Mouse (Mus musculus): ENCODE measurements around the gene Adgrb2.

Adgrb2 gene

DNA sequence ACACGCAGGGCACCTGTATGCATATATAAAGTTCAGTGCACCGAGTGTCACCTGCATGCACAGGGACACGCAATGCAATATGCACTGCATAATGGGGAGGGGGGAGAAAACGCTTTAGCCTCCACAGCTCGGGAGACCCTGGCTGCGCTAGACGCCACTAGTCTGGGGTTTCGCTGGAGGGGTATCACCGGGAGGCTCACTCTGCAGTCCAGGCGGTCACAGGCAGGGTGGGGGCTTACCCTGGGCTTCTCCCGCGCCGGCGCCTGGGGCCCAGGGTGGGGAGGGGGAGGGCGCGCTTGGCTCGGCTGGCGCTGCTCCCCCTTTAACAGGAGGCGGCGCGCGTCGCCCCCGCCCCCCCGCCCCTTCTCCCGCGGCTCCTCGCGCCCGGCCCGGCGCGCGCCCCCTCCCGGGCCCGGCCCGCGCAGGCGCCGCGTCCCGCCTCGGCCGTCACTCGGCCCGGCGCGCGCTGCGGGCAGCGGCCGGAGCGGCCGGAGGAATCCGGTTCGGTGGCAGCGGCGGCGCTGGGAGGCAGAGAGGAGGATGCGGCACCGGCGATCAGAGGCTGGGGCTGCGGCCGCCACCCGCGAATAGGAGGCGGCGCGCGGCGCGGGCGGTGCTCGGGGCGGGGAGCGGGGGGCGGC is at the start of gene Adgrb2:
Gene Adgrb2, plus strand, starts transcription at position 450 of the 641 bp plus-strand sequence.
- no peak for DNase-seq

DNA sequence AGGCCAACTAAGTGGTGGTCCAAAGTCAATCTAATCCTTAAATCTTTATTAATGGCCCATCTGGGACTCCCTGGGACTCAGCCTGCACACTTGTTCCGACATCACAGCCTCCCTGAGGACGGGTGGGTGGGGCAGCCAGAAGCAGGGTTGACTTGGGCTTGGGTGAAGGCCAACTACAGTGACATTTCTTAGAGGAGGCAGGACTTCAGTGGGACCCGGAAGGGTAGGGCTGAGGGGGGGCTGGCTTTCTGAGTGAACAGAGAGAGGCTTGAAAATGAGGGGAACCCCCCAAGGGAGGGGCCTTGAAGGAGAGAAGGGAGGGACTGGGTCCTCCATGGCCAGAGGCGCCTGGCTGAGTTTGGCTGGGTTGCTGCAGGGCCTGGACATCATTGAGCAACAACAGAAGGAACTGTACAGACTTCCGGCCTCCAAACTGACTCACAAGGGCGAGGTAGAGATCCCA is 33.3 kb upstream of the Adgrb2 start:
- no peak for DNase-seq

- no peak for DNase-seq
Measured at GRCm38 (mm10) chr4:129952241-129952810, 32.3 kb upstream of the Adgrb2 start.

DNA sequence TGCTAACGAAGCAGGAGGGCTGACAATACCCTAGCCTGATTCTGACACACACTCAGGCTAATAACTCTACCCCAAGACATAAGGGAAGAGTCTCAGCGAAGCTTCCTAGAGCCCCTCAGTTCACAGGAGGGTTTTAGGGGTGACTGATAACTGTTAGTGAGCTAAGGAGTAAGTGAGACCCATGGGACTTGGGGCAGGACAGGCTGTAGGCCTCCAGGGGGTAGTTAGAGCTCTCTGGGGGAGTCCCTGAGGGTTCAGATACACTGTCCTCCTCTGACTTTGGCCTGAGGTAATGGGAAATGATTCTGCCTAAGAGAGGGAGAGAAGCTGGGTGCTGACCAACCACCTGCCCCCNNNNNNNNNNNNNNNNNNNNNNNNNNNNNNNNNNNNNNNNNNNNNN is 30.1 kb upstream of the Adgrb2 start:
- no peak for DNase-seq

GRCm38 (mm10) chr4:129960180-129960944 is 24.3 kb upstream of the Adgrb2 start:
- DNase-seq, result peak; percentile 38 to 49

- no peak for DNase-seq
Measured at GRCm38 (mm10) chr4:129965294-129965693, 19.4 kb upstream of the Adgrb2 start.

GRCm38 (mm10) chr4:129966201-129966600 is 18.5 kb upstream of the Adgrb2 start:
- DNase-seq, result no peak

GRCm38 (mm10) chr4:129967024-129968014 is 17.4 kb upstream of the Adgrb2 start:
- no peak for DNase-seq

- DNase-seq, result no peak
Measured at GRCm38 (mm10) chr4:129970168-129970567, 14.5 kb upstream of the Adgrb2 start.

DNA sequence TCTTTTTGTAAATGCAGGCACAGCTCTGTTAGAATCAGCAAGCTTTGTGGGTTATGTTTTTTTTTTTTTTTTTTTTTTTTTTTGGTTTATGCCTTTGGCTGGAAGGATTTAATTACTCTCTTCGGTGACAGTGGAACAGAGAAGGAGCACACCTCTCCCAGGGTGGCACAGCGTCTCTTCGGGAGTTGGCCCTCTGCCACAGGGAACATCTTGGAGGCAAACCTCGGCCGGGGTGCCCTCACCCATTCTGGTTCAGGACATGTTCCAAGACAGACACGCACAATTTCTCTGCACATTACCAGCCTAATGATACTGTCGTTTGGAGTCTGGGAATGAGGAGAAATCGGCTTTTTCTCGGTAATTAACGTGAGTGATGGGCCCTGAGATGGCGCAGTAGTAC is 13.8 kb upstream of the Adgrb2 start:
- DNase-seq, result no peak

GRCm38 (mm10) chr4:129971989-129972388 is 12.7 kb upstream of the Adgrb2 start:
- no peak for DNase-seq

DNA sequence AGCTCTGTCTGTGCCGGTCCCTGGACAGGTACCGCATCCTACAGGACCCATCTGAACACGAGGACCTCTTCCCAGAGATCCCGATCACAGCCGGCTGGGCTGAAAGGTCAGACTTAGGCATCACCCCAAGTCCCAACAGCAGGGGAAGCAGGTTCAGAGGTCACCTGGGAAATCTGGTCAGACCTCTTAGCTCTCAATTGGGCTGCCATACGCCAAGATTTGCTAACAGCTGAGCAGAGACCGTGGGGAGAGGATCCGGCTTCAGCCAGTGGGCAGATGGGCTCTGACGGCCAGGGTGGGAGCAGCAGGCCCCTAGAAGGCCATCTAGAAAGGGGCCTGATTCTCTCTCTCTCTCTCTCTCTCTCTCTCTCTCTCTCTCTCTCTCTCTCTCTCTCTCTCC is 10.4 kb upstream of the Adgrb2 start:
- no peak for DNase-seq

DNA sequence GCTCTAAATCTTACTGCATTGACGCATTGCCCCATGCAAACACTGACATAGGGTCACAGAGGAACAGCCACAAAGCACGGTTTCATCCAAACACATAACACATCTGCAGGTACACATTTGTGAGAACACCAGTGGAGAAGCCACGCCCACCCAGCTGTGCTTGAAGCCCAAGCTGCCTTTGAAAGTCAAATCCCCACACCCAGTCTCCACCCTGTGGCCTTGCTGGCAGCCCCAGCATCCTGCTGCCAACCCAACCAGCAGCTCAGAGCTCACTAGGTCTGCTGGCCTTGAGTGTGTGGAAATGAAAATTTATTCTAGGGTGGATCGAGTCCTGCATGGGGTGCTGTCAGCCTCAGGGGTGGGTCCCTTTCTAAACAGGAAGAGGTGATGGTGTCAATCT is 7.4 kb upstream of the Adgrb2 start:
- DNase-seq, result no peak

DNA sequence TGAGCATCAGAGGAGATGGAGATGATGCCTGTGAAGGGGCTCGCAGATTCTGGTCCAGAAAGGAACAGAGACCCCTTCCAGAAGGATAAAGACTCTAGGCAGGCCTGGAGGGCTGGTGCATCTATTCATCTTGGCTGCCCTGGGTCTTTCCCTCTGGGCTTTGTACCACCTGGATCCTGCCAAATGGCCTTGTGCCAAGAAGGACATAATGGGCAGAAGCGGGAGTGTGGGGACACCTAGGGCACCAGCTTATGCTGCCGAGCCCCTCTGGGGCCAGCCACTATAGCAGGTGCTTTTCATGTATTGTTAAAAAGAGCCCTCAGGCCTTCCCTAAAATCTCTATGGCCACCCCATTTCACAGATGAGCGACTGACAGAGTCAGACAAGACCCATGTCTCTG is 6.4 kb upstream of the Adgrb2 start:
- DNase-seq, result no peak

DNA sequence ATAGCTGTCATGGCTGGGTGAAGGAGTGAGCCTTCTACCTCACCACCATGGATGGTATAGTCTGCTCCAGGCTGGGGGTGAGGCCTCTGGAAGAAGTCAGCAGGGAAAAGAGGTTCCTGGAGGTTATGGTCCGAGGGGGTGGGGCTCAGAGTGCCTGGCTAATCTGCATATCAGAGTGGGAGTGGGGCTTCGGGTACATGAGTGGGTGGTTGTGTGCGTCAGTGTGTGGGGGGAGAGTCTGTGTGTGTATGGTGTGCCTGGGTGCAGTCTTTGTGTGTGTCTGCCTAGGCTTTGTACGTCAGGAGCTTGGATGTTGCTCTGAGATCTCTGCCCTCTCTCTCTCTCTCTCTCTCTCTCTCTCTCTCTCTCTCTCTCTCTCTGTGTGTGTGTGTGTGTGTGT is 5.7 kb upstream of the Adgrb2 start:
- DNase-seq, result no peak

DNA sequence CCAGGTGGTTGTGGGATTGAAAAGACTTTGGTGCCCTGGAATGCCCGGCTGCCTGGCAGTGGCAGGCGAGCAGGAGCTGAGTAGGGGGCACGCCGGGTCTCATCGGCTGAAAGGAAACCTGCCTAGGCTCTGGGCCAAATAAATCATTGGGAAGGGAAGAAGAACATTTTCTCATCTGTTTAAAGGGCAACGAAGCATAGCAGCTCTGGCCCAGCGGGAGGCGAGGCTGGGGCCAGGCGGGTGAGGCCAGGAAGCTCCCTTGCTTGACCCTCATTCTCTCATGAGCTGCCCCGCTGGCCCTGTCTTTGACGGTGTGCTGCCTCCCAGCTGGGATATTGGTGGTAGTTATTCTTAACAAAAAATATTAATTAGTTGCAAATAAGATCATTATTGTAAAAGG is 3.0 kb upstream of the Adgrb2 start:
- DNase-seq, result no peak

DNA sequence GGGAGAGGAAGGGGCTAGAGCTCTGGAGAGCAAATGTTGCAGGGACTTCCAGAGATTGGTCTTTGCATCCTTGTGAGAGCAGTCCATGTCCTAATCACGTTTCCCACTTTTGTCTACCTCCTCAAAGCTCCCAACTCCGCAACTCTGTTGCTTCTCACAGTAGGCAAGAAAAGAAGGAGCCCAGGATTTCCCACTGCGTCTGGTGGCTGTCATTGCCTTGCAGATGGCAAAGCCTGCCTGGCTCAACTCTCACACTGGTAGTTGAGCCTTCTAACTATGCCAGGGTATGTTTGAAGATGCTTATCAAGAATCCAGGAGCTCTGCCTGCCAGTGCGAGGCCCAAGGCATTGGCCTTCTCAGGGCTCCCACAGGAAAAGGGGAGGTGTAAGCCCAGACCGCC is 1.6 kb upstream of the Adgrb2 start:
- no peak for DNase-seq

DNA sequence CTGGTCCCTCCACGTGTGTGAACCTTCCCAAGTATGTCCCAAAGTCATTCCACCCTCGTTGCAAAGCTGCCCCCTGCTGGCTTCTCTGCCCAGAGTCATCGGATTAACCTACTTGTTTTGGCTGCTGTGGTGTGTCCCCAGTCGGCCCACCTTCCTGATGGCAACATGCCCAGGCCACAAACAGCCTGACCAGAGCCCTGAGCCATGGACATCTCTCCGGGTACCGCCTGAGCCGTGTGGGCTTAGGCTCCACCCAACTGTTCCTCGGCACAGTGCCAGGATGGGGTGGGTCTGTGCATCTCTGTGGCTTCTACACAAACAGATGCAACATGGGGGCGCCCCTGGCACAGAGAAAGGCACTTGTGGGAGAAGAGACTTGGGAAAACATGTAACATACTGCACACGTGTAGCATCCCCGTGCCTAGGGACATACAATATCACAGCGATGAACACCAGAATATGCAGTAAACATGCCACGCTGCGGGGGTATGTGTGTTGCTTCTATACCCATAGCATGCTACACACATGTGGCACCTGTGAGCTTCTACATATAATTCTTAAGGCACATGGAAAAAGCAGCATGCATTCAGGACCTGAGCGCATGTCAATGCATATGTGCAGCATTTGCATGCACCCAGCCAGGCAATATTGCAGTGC is 778 bp upstream of the Adgrb2 start:
- peak; percentile 31 to 60 for DNase-seq

GRCm38 (mm10) chr4:129985161-129985670 is 546 bp downstream of the Adgrb2 start:
- DNase-seq, result peak in 1 of 2 experiments; percentile 19

- peak; percentile 34 to 59 for DNase-seq
Measured at GRCm38 (mm10) chr4:129985671-129986441, 1.2 kb downstream of the Adgrb2 start.

Data from spleen, adult 18-20 months (tissue).